Comparison of ENCODE assay signal across 23 mouse cellular contexts in genomic region chr5:127678501-127678900, GRCm38 (mm10). TPM values are rescaled to one million over a fixed set of nuclear protein-coding genes. Genes with fewer than 3 reads are reported as not detected.
DNase-seq lines count a peak whose midpoint lies in the region; ATAC-seq and TF ChIP-seq lines count a peak whose summit lies in the region.
"Had no signal": no experiment of that assay in that cellular context is flagged by ENCODE, and none has a peak within 500 bp of the region (broad histone marks: within the 10 kb centered on the region; RNA-seq: fewer than 3 reads in every experiment).

No protein-coding gene starts in this region.

- no peaks in the 10 kb centered on the region for H3K4me1 ChIP-seq in testis, adult 2 months (ENCODE audit: control insufficient read depth, insufficient read depth, low read length)
- H3K4me1 ChIP-seq in stomach, postnatal 0 days (replicated peaks; ENCODE audit: control insufficient read depth, insufficient read depth): no peaks in the 10 kb centered on the region
- H3K4me1 ChIP-seq: embryonic facial prominence, embryonic 15.5 days; forebrain, embryonic 10.5 days; heart, embryonic 10.5 days; limb, embryonic 13.5 days had no signal

- H3K4me3 ChIP-seq in left cerebral cortex, adult 2 months: no peak overlapping the region
- H3K4me3 ChIP-seq in testis, adult 2 months (ENCODE audit: control insufficient read depth, low read depth, low read length): no peak overlapping the region
- no peak overlapping the region for H3K4me3 ChIP-seq in stomach, postnatal 0 days (ENCODE audit: low read depth, low read length)
- H3K4me3 ChIP-seq: embryonic facial prominence, embryonic 15.5 days; forebrain, embryonic 10.5 days; heart, embryonic 10.5 days; limb, embryonic 13.5 days had no signal

- no peak for TF ChIP-seq POLR2A in testis, adult 2 months (IDR thresholded peaks at IDR 0.05; ENCODE audit: control insufficient read depth, low read depth, low read length)

- no peak overlapping the region for H3K27ac ChIP-seq in left cerebral cortex, adult 2 months
- no peak overlapping the region for H3K27ac ChIP-seq in testis, adult 2 months (ENCODE audit: control insufficient read depth, insufficient read depth, low read depth, low read length)
- no peak overlapping the region for H3K27ac ChIP-seq in stomach, postnatal 0 days (replicated peaks)
- H3K27ac ChIP-seq: embryonic facial prominence, embryonic 15.5 days; forebrain, embryonic 10.5 days; heart, embryonic 10.5 days; hindbrain, embryonic 14.5 days; limb, embryonic 13.5 days had no signal

- intact Hi-C loops in left cerebral cortex, adult 2 months (cut with DNase I): no loop called here

- peak; percentile 4 to 24 for DNase-seq in cerebellum, postnatal 14 days
- no peak for DNase-seq in left cerebral cortex, adult 2 months (ENCODE audit: extremely low spot score in 1 of 2, low spot score in 2 of 2)
- no peak for DNase-seq in left cerebral cortex, adult 8-10 months (ENCODE audit: low spot score in 2 of 2)
- no peak for DNase-seq in testis, postnatal 14 days (ENCODE audit: low spot score)
- DNase-seq in stomach, postnatal 0 days (ENCODE audit: low spot score): no peak
- no peak for DNase-seq in adrenal gland, adult (ENCODE audit: inconsistent age in 2 of 2, low spot score in 1 of 2)
- DNase-seq: adrenal gland, postnatal 14 days; cerebellum, adult 9-10 months; gastrocnemius, postnatal 36 days; heart, postnatal 10 days; kidney, postnatal 14 days; layer of hippocampus, adult 9-11 months; right cerebral cortex, postnatal 14 days; thymus, adult 2 months had no signal

- H3K36me3 ChIP-seq in testis, adult 2 months (ENCODE audit: control insufficient read depth, insufficient read depth, low read length): no peaks in the 10 kb centered on the region
- H3K36me3 ChIP-seq in stomach, postnatal 0 days (ENCODE audit: control insufficient read depth, insufficient read depth, low read length): no peaks in the 10 kb centered on the region
- H3K36me3 ChIP-seq: embryonic facial prominence, embryonic 15.5 days; heart, embryonic 10.5 days; limb, embryonic 13.5 days had no signal

- no peaks in the 10 kb centered on the region for H3K27me3 ChIP-seq in testis, adult 2 months (ENCODE audit: control insufficient read depth, insufficient read depth, low read length)
- no peaks in the 10 kb centered on the region for H3K27me3 ChIP-seq in stomach, postnatal 0 days (ENCODE audit: control insufficient read depth, insufficient read depth, low read length)
- H3K27me3 ChIP-seq: embryonic facial prominence, embryonic 15.5 days; limb, embryonic 13.5 days had no signal

- TF ChIP-seq CTCF in left cerebral cortex, adult 2 months (IDR thresholded peaks at IDR 0.05): peak; percentile 16; the same call in 1 of the 2 replicates
- TF ChIP-seq CTCF in testis, adult 2 months (IDR thresholded peaks at IDR 0.05; ENCODE audit: control insufficient read depth, insufficient read depth, insufficient replicate concordance, low read depth, low read length): peak; percentile 20; the same call in 1 of the 2 replicates
- TF ChIP-seq CTCF in stomach, postnatal 0 days (IDR thresholded peaks at IDR 0.05; ENCODE audit: low read depth): peak; percentile 39

- TF ChIP-seq EP300 in stomach, postnatal 0 days (optimal IDR thresholded peaks at IDR 0.05): no peak

- no peak overlapping the region for H3K9ac ChIP-seq in stomach, postnatal 0 days (ENCODE audit: low read length)
- H3K9ac ChIP-seq: embryonic facial prominence, embryonic 15.5 days; hindbrain, embryonic 14.5 days; limb, embryonic 13.5 days had no signal

- 92% methylated on average over 4 of the region's 5 CpGs for WGBS in stomach, postnatal 0 days

- H3K4me2 ChIP-seq in stomach, postnatal 0 days (replicated peaks; ENCODE audit: low read depth): no peak overlapping the region
- H3K4me2 ChIP-seq: embryonic facial prominence, embryonic 15.5 days; hindbrain, embryonic 14.5 days; limb, embryonic 13.5 days had no signal

- ATAC-seq in cerebellum, adult (ENCODE audit: insufficient number of reproducible peaks, low FRiP score, low TSS enrichment): no peak
- ATAC-seq in stomach, postnatal 0 days (ENCODE audit: low FRiP score, low TSS enrichment): no peak
- ATAC-seq: intestine, embryonic 16.5 days had no signal

- H3K9me3 ChIP-seq in stomach, postnatal 0 days (ENCODE audit: control insufficient read depth, low read length): no peaks in the 10 kb centered on the region
- H3K9me3 ChIP-seq: embryonic facial prominence, embryonic 15.5 days; heart, embryonic 10.5 days had no signal

RNA-seq across cellular contexts. Expression of gene Slc15a4, which starts 45.8 kb away (rescaled TPM):
- total RNA-seq in left cerebral cortex, adult 2 months (2021): 10 to 100 TPM; 23.6 to 27.8 TPM
- 10 to 100 TPM; 24.3 to 28.9 (median 26.8) TPM for total RNA-seq in left cerebral cortex, adult 8-10 months (2022)
- polyA plus RNA-seq in testis, adult 2 months (2012; rRNA removed): 19.8 and 22.8 TPM in 2 replicates
- polyA plus RNA-seq in stomach, postnatal 0 days (2015; fragmentation: Nextera tagmentation; extraction: Ambion mirVana): 10.6 and 11.0 TPM in 2 replicates

RNA-seq across cellular contexts. Expression of gene Glt1d1, which starts 46.4 kb away (rescaled TPM):
- 10 to 100 TPM; 21.6 to 27.1 TPM for total RNA-seq in left cerebral cortex, adult 2 months (2021)
- 10 to 100 TPM; 23.9 to 29.0 (median 25.7) TPM for total RNA-seq in left cerebral cortex, adult 8-10 months (2022)
- 37.7 and 37.9 TPM in 2 replicates for polyA plus RNA-seq in testis, adult 2 months (2012; rRNA removed)
- polyA plus RNA-seq in stomach, postnatal 0 days (2015; fragmentation: Nextera tagmentation; extraction: Ambion mirVana): 0.40 and 0.77 TPM in 2 replicates
- total RNA-seq: gastrocnemius, postnatal 36 days; heart, postnatal 10 days; megakaryocyte-erythroid progenitor cell, adult 5-6 weeks had no signal

Comparison
In these comparisons a context has a peak if more than half of its experiments do, and no peak if none do; other contexts are left out.
1. DNase-seq: peak in cerebellum, postnatal 14 days (2 of 2); none in left cerebral cortex, adult 2 months (0 of 2), left cerebral cortex, adult 8-10 months (0 of 2), testis, postnatal 14 days (single experiment), stomach, postnatal 0 days (single experiment) and adrenal gland, adult (0 of 2).
2. Peak in every context shown above with its lines, with median percentiles within 50 percentile points of each other: CTCF ChIP-seq.